Mouse (Mus musculus): ENCODE measurements at regions not wholly inside any gene's neighbourhood (a gene's known extent, or its start where the extent isn't known, plus 50 kb on each side); places are given as distances from the start of the nearest gene placed in this dataset.

DNA sequence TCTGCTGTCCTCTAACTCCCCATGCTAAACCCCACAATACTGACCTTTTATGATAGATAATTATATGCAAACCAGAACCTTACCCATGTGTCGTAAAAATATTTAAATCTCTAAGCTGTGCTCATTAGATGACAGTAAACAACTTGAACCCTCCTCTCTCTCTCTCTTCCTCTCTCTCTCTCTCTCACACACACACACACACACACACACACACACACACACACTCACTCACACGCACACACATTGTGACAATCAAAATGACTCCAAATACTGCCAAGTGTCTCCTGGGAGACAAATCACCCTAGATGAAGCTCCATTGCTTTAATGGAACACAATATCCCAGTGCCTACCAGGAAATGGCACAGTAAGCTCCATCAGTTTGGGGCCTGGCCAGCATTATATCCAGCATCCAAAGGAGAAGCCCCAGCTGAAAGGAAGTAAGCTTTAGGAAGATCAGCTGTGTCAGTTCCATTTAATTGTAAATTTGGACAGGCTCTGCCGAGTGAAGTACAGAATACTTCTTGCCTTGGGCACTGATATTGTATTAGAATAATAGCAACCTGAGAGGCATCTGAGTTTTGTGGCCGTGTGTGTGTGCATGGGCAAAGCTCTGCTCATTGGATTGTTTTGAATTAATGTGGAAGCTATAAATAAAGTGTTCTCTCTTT, 220.7 kb downstream of the Fam84b start:
- no peak for DNase-seq (ENCODE audit: low read depth, low spot score)

DNA sequence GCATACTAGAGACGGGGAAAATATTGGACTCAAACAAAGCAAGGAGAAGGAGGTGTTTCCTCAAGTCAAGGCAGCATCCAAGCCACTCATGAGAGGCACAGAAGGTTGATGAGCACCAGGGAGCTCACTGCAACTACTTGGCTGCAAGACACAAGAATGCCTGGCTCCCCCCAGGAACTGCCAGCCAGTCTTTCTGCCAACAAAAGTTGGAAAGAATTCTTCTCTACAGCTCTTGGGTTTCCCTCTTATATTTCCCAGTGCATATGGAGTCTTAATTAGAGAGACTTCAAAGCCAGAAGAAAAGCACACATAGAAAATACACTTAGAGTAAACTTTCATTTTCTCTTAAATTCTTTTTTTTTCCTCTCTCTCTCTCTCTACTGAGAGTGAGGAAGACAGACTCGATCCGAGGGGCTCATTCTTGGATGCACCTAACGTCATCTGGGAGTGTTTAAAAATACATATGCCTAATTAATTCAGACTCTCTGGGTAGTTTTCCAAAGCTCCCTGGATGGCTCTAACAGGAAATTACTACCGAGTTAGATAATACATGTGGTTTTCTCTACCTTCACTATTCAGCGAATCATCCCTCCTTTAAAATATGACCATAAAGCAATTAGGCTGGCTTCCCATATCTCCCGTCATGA, 222.7 kb downstream of the Fam84b start:
- no peak for DNase-seq (ENCODE audit: low read depth, low spot score)

DNA sequence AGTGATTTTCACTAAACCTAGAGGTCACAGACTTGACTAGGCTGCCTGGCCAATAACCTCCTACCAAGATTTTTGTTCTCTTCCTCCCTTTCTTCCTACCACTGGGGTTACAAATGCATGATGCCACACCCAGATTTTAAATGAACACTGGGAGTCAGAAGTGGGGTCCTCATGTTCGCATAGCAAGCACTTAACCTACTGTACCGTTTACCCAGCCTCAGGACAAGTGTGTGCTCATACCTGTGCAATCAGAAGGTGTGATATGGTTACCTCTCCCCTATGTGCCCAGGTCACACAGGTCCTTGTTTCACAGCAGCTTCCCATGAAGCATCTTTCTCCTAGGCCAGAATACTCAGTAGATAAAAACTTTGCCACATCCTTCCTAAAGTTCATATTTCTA, 234.8 kb downstream of the Fam84b start:
- DNase-seq (ENCODE audit: low read depth, low spot score), result no peak

- no peak for DNase-seq (ENCODE audit: low read depth, low spot score)
Observed at GRCm38 (mm10) chr15:60617371-60617770, 236.2 kb downstream of the Fam84b start.

DNA sequence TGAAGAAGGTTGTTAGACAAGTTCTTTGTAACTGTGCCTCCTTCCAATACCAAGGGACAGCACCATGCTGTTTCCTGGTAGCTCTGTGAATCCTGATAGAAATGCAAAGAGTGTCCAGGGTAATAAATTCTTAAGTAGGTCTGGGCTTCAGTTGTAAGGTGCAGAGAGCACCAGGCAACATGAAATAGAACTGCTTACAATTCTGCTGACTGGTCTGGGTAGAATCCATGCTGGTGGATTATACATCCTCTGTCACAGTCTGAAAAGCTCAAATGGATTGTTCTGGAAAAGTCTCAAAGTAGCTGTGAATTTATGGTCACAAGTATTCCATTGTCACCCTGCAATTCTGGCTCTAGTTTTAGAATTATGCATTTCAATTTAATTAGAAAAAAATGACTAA, 251.7 kb downstream of the Fam84b start:
- no peak for DNase-seq (ENCODE audit: low read depth, low spot score)

DNA sequence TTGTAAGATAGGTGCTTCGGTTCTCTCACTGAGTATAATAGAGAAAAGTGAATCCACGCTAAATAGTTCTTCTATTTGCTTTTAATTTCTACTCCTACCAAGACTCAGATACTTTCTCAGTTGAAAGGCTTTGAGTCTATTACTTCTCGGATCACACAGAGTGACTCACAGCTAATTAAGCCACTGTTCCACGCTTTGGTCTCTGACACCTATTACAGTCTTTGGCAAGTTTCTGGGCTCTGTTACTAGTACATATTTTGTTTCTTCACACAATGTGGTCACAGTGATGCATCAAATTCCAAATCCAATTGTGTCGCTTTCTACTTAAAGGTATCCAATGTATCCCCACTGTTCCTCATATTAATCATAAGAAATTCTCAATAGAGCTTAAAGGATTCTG, 276.5 kb downstream of the Fam84b start:
- no peak for DNase-seq (ENCODE audit: low read depth, low spot score)

GRCm38 (mm10) chr15:60566267-60566666, 287.3 kb downstream of the Fam84b start:
- DNase-seq (ENCODE audit: low read depth, low spot score), result no peak

- DNase-seq (ENCODE audit: low read depth, low spot score), result no peak
Observed at GRCm38 (mm10) chr15:60565017-60565416, 288.6 kb downstream of the Fam84b start.

DNA sequence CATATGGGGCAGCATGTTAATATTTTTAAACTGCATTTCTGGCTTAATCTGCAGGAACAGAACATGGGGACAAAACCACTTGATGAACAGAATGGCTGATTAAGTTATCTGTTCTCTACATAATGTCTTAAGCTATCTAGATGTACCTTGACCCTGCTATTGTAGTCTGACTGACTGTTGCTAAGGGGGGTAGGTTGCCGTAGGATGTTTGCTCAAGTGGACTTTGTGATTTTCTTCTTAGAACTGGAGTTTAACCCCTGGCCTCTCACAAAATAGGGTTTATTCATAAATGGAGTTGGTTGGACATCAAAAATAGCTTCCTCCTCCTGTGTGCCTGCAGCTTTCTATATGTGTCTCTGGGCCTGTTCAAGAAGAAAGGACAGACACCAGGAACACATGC, 292.9 kb downstream of the Fam84b start:
- DNase-seq (ENCODE audit: low read depth, low spot score), result no peak

DNA sequence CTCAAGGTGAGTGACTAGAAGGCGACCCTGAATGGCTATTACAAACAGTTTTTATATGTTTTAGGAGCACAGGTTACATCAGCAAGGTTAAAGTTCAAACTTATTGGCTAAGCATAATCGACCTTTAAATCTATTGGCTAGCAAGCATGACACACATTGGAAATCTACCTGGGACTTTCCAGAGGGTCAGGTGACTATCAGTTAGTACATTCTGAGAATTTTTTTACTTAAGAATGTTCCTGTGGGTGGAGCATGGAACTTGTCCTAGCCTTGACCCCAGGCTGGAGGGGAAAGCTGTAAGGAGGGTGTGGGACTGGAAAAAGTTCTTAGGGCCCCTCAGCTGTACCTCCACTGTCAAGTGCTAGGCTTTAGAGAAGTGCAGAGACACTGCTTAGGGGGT, 297.9 kb downstream of the Fam84b start:
- DNase-seq (ENCODE audit: low read depth, low spot score), result peak; percentile 48

GRCm38 (mm10) chr15:60554587-60554986, 299.0 kb downstream of the Fam84b start:
- DNase-seq (ENCODE audit: low read depth, low spot score), result peak; percentile 67

- DNase-seq (ENCODE audit: low read depth, low spot score), result no peak
Observed at GRCm38 (mm10) chr15:60548045-60548444, 305.5 kb downstream of the Fam84b start.

DNA sequence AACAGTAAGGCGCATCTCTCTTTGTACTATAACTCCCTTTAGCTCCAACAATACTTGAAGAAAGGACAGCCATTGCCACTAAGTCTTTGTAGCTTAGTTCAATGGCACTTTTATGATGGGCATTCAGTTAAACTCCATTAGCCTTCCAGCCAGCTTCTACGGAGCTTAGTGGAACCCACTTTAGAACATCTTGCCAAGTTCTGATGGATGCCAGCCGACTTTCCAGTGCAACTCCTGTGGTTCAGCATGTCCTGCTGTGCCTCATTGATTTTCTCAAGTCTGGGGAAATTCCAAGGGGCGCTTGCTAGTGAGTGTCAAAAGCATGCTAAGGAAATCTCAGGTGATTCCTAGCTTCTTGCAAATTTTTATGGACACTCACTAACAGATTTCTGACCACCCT, 316.4 kb downstream of the Fam84b start:
- DNase-seq (ENCODE audit: low read depth, low spot score), result no peak

DNA sequence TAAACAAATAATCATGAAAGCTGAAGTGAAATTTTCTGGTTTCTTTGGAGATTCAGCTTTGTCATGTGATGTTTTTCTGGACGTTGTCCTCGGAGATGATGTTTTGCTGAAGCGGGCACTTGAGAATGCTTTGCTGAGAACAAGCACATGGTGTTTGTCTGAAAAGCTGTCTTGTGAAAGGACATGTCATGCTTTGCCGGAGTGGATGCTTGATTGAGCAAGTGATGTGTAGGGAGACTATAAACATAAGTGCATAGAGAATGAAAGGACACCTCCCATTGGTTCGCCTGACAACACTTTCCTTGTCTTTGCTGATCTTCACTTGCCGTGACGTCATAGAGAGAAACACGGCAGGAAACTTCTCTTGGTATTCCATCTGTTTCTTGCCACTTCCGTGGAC, 318.9 kb downstream of the Fam84b start:
- no peak for DNase-seq (ENCODE audit: low read depth, low spot score)

DNA sequence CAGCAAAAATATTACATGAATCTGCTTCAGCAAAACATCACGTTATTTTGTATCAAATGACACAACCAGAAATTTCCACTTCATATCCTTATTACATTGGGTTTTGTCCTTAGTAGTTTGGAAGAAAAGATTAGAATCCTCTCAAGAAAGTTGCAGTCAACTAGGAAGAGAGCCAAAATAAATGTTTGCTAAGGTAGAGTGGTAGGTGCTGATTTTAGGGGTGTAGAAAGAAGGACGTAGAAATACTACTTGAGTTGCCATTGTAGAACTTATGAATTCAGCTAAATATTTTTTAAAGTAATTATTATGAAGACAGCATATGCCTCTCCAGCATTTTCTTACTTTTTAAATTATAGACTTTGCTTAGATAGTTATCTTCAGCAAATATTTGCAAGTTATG, 336.8 kb downstream of the Fam84b start:
- no peak for DNase-seq (ENCODE audit: low read depth, low spot score)

DNA sequence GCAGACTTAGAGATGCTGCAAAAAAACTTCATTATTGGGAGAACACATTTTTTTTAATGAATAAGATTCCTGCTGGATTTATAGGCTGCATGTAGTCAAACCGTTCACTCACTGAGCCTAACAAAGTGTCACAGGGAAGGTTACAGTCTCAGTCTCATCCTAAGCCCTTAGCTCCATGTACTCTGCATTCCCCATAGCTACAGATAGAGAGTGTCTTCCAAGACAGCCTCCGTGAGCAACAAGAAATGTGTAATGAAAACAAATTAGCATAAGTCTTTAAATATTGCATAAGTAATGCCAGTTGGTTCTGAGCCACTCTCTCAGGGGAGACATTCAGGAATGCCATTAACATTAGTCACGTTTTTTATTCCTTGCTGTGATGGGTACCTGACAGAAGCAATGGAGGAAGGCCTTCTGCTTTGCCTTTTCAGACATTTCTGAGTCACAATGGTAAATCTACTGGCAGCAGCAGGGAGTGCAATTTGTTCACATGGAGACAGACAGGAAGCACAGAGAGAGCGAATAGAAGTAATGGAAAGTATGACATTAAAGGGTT, 376.7 kb downstream of the Fam84b start:
- no peak for DNase-seq (ENCODE audit: low read depth, low spot score)

DNA sequence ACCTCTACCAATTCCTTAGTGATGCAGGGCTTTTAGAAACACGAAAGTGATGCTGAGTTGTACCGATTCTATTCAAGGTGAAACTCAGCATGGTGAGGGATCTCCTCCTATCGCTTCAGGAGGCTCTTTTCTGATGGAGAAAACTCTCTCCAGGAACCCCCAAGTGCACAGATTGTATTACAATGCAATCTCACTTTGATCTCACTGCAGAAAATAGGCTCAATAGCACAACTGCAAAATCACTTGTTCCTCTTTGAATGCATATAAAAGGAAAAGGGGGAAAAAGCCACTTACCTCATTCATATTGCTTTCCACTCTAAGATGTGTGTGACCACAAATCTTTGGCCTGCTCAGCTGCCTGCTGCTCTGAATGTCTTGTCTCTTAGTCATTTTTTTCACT, 378.5 kb downstream of the Fam84b start:
- peak; percentile 76 for DNase-seq (ENCODE audit: low read depth, low spot score)

DNA sequence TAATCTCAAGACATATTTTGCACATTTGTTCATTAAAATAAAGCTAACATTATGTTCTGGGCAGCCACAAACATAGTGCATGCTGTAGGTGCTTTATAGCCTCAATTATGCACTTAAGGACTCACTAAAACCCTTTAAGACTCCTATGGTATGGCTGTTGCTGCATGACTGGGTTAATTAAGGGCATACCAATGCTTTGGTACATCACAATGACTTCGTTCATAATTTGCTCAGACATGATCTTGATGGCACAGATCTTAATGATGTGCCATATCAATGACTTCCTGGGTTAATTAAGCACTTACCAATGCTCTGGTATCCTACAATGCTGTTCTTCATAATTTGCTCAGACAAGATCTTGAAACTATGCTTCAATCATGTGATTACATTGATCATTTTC, 415.5 kb upstream of the 4933412E24Rik start:
- DNase-seq (ENCODE audit: low read depth, low spot score), result no peak

GRCm38 (mm10) chr15:60419081-60419480, 402.7 kb upstream of the 4933412E24Rik start:
- no peak for DNase-seq (ENCODE audit: low read depth, low spot score)

- DNase-seq (ENCODE audit: low read depth, low spot score), result no peak
Observed at GRCm38 (mm10) chr15:60392267-60392666, 375.9 kb upstream of the 4933412E24Rik start.

- no peak for DNase-seq (ENCODE audit: low read depth, low spot score)
Observed at GRCm38 (mm10) chr15:60390336-60390735, 373.9 kb upstream of the 4933412E24Rik start.

GRCm38 (mm10) chr15:60387962-60388361, 371.5 kb upstream of the 4933412E24Rik start:
- no peak for DNase-seq (ENCODE audit: low read depth, low spot score)

All from ES-CJ7 (cell line).